ENCODE assay signal across 24 mouse cellular contexts in the genomic region with DNA sequence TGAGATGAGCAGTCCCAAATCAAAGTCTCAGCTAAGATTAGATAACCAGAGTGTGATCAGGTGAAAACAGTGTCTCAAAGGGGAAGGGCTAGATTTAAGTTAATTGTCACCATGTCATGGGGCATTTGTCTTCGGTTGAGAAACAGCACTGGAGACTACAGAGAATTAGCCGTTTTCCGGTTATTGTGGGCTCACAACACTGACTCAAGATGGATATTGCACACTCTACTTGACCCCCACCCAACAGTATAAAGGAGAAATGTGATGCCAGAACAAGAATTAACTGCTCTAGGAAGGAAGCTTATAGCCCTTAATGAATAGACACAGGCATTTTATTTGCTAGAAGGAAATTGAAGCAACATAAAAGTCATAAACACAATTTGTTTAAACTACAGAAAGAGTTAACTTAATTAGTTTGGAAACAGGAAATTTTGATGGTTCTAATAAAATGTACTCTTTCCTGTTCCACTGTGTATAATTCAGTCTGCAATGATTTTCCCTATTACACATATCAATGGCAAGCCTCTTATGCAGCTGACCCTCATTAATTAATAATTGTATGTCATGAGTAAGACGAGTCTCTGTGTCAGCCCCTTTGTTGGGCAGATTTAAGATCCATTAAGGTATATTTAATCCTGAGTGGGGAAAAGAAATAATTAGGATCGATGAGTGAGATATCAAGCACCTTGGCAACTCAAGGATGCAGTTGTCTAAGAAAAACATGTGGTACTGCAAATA.
DNase-seq lines count a peak whose midpoint lies in the region; ATAC-seq and TF ChIP-seq lines count a peak whose summit lies in the region.
"Had no signal": no experiment of that assay in that cellular context is flagged by ENCODE, and none has a peak within 500 bp of the region (broad histone marks: within the 10 kb centered on the region; RNA-seq: fewer than 3 reads in every experiment).

No protein-coding gene starts in this region.

- WGBS in hindbrain, embryonic 12.5 days = 61% methylated on average over 5 of the region's 5 CpGs
- WGBS in hindbrain, embryonic 10.5 days = 81% methylated on average over 5 of the region's 5 CpGs
- 55% methylated on average over 5 of the region's 5 CpGs for WGBS in lung, postnatal 0 days
- 51% methylated on average over 5 of the region's 5 CpGs for WGBS in lung, adult 2 months
- WGBS in neural tube, embryonic 12.5 days = 47% methylated on average over 5 of the region's 5 CpGs
- 35% methylated on average over 5 of the region's 5 CpGs for WGBS in neural tube, embryonic 15.5 days

- TF ChIP-seq CTCF in lung, postnatal 0 days (IDR thresholded peaks at IDR 0.05) = no peak
- TF ChIP-seq CTCF in lung, adult 2 months (IDR thresholded peaks at IDR 0.05; ENCODE audit: insufficient read depth, low read length) = no peak

- H3K4me2 ChIP-seq in hindbrain, embryonic 12.5 days (replicated peaks) = no peak overlapping the region
- no peak overlapping the region for H3K4me2 ChIP-seq in lung, postnatal 0 days (replicated peaks; ENCODE audit: low read depth, low read length)
- H3K4me2 ChIP-seq in neural tube, embryonic 12.5 days (replicated peaks) = no peak overlapping the region
- H3K4me2 ChIP-seq in neural tube, embryonic 15.5 days = no peak overlapping the region
- H3K4me2 ChIP-seq: embryonic facial prominence, embryonic 15.5 days; heart, embryonic 15.5 days; limb, embryonic 12.5 days; liver, embryonic 11.5 days; stomach, embryonic 15.5 days had no signal

- no peak for DNase-seq in hindbrain, embryonic 10.5 days (ENCODE audit: low spot score)
- DNase-seq in lung, postnatal 0 days (ENCODE audit: low spot score) = peak; percentile 32
- DNase-seq in lung, adult 2 months = no peak
- no peak for DNase-seq in urinary bladder, postnatal 14 days (ENCODE audit: low spot score)
- DNase-seq: adrenal gland, postnatal 14 days; cerebellum, adult 8-10 months; cerebellum, postnatal 36 days; heart, postnatal 36 days; kidney, adult 2 months; kidney, postnatal 10 days; liver, postnatal 0 days; thymus, adult 18-20 months; thymus, postnatal 4 days had no signal

- TF ChIP-seq EP300 in lung, postnatal 0 days (IDR thresholded peaks at IDR 0.05) = peak; percentile 52; the same call in 1 of the 2 replicates

- TF ChIP-seq POLR2A in lung, adult 2 months (IDR thresholded peaks at IDR 0.05; ENCODE audit: borderline replicate concordance, extremely low read depth, low read depth, low read length) = no peak

- no peaks in the 10 kb centered on the region for H3K27me3 ChIP-seq in hindbrain, embryonic 12.5 days
- no peaks in the 10 kb centered on the region for H3K27me3 ChIP-seq in hindbrain, embryonic 10.5 days (ENCODE audit: insufficient read depth, poor library complexity, severe bottlenecking)
- H3K27me3 ChIP-seq in lung, postnatal 0 days (replicated peaks; ENCODE audit: insufficient read depth, low read length) = no peaks in the 10 kb centered on the region
- no peaks in the 10 kb centered on the region for H3K27me3 ChIP-seq in neural tube, embryonic 12.5 days (replicated peaks)
- no peaks in the 10 kb centered on the region for H3K27me3 ChIP-seq in neural tube, embryonic 15.5 days (replicated peaks)
- H3K27me3 ChIP-seq: embryonic facial prominence, embryonic 15.5 days; heart, embryonic 15.5 days; limb, embryonic 12.5 days; stomach, embryonic 15.5 days had no signal

- H3K27ac ChIP-seq in hindbrain, embryonic 12.5 days = no peak overlapping the region
- H3K27ac ChIP-seq in hindbrain, embryonic 10.5 days = no peak overlapping the region
- H3K27ac ChIP-seq in lung, postnatal 0 days (ENCODE audit: low read length) = no peak overlapping the region
- no peak overlapping the region for H3K27ac ChIP-seq in neural tube, embryonic 12.5 days
- no peak overlapping the region for H3K27ac ChIP-seq in neural tube, embryonic 15.5 days (replicated peaks)
- H3K27ac ChIP-seq: embryonic facial prominence, embryonic 15.5 days; heart, embryonic 15.5 days; limb, embryonic 12.5 days; macrophage; stomach, embryonic 15.5 days had no signal

- no peak overlapping the region for H3K4me3 ChIP-seq in hindbrain, embryonic 12.5 days
- no peak overlapping the region for H3K4me3 ChIP-seq in hindbrain, embryonic 10.5 days
- no peak overlapping the region for H3K4me3 ChIP-seq in lung, postnatal 0 days (ENCODE audit: low read depth, low read length)
- no peak overlapping the region for H3K4me3 ChIP-seq in lung, adult 2 months (replicated peaks; ENCODE audit: extremely low read depth, low read depth, low read length)
- H3K4me3 ChIP-seq in neural tube, embryonic 12.5 days = no peak overlapping the region
- no peak overlapping the region for H3K4me3 ChIP-seq in neural tube, embryonic 15.5 days (replicated peaks)
- H3K4me3 ChIP-seq: embryonic facial prominence, embryonic 15.5 days; heart, embryonic 15.5 days; limb, embryonic 12.5 days; stomach, embryonic 15.5 days had no signal

- H3K36me3 ChIP-seq in hindbrain, embryonic 12.5 days = no peaks in the 10 kb centered on the region
- no peaks in the 10 kb centered on the region for H3K36me3 ChIP-seq in hindbrain, embryonic 10.5 days
- no peaks in the 10 kb centered on the region for H3K36me3 ChIP-seq in lung, postnatal 0 days (ENCODE audit: insufficient read depth, low read length)
- H3K36me3 ChIP-seq in neural tube, embryonic 12.5 days = no peaks in the 10 kb centered on the region
- no peaks in the 10 kb centered on the region for H3K36me3 ChIP-seq in neural tube, embryonic 15.5 days
- H3K36me3 ChIP-seq: embryonic facial prominence, embryonic 15.5 days; heart, embryonic 15.5 days; limb, embryonic 12.5 days; stomach, embryonic 15.5 days had no signal

- H3K9me3 ChIP-seq in hindbrain, embryonic 12.5 days (replicated peaks) = no peaks in the 10 kb centered on the region
- H3K9me3 ChIP-seq in hindbrain, embryonic 10.5 days = no peaks in the 10 kb centered on the region
- H3K9me3 ChIP-seq in lung, postnatal 0 days (ENCODE audit: low read length) = no peaks in the 10 kb centered on the region
- no peaks in the 10 kb centered on the region for H3K9me3 ChIP-seq in neural tube, embryonic 12.5 days
- no peaks in the 10 kb centered on the region for H3K9me3 ChIP-seq in neural tube, embryonic 15.5 days (replicated peaks)
- H3K9me3 ChIP-seq: embryonic facial prominence, embryonic 15.5 days; heart, embryonic 15.5 days; limb, embryonic 12.5 days; stomach, embryonic 15.5 days had no signal

- H3K9ac ChIP-seq in hindbrain, embryonic 12.5 days = no peak overlapping the region
- H3K9ac ChIP-seq in lung, postnatal 0 days (replicated peaks; ENCODE audit: low read depth) = no peak overlapping the region
- no peak overlapping the region for H3K9ac ChIP-seq in neural tube, embryonic 12.5 days
- H3K9ac ChIP-seq in neural tube, embryonic 15.5 days (replicated peaks) = no peak overlapping the region
- H3K9ac ChIP-seq: embryonic facial prominence, embryonic 15.5 days; heart, embryonic 15.5 days; limb, embryonic 12.5 days; liver, postnatal 0 days; stomach, embryonic 15.5 days had no signal

- peak; percentile 60; the same call in 1 of the 2 replicates for ATAC-seq in hindbrain, embryonic 12.5 days (ENCODE audit: low FRiP score)
- no peak for ATAC-seq in lung, postnatal 0 days
- ATAC-seq in neural tube, embryonic 12.5 days (ENCODE audit: low FRiP score, low read depth) = peak; percentile 79; the same call in 1 of the 2 replicates
- no peak for ATAC-seq in neural tube, embryonic 15.5 days (ENCODE audit: low FRiP score)
- ATAC-seq: CD4-positive, CD25-positive, alpha-beta regulatory T cell, adult 4 months; forebrain, embryonic 14.5 days; liver, postnatal 0 days had no signal

- H3K4me1 ChIP-seq in hindbrain, embryonic 12.5 days = no peaks in the 10 kb centered on the region
- H3K4me1 ChIP-seq in hindbrain, embryonic 10.5 days (replicated peaks) = no peaks in the 10 kb centered on the region
- H3K4me1 ChIP-seq in lung, postnatal 0 days (ENCODE audit: insufficient read depth, low read depth, low read length) = no peaks in the 10 kb centered on the region
- H3K4me1 ChIP-seq in lung, adult 2 months (ENCODE audit: control insufficient read depth, insufficient read depth, low read length) = no peaks in the 10 kb centered on the region
- H3K4me1 ChIP-seq in neural tube, embryonic 12.5 days = no peaks in the 10 kb centered on the region
- H3K4me1 ChIP-seq in neural tube, embryonic 15.5 days = no peaks in the 10 kb centered on the region
- H3K4me1 ChIP-seq: embryonic facial prominence, embryonic 15.5 days; heart, embryonic 15.5 days; stomach, embryonic 15.5 days had no signal

Comparison
In these comparisons a context has a peak if more than half of its experiments do, and no peak if none do; other contexts are left out.
1. ATAC-seq: peak in hindbrain, embryonic 12.5 days (single experiment) and neural tube, embryonic 12.5 days (single experiment); none in lung, postnatal 0 days (single experiment) and neural tube, embryonic 15.5 days (single experiment).